Mouse (Mus musculus): ENCODE results near the gene B4galt4.

DNA sequence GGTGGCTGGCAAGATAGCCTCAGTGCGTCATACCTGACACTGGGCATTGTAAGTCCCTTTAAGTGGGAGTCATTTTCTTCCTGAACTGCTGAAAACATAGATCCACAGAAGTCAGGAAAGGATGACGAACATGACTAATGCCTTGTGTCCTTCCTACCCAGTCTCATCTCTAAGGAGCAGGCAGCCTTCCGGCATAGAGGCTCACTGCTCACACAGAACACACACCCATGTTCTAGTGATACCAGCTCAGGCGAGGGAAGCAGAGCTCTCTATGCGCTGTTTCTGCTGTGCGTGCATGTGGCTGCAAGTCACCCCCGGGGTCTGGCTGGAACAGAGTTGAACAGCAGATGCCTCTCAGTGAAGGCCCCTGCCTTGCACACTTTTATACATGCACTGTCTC is 43.2 kb downstream of the B4galt4 start:
- TF ChIP-seq NELFE (IDR thresholded peaks at IDR 0.05; ENCODE audit: low read depth, low read length) (no peak), CTCF (conservative IDR thresholded peaks at IDR 0.05 in 1 of 2, IDR thresholded peaks at IDR 0.05 in 1 of 2; ENCODE audit: low read depth in 2 of 2, low read length in 2 of 2) (no peak), ZC3H11A (IDR thresholded peaks at IDR 0.05; ENCODE audit: low read depth, low read length) (no peak), MAFK (IDR thresholded peaks at IDR 0.05; ENCODE audit: insufficient replicate concordance, low read length) (no peak), POLR2A (IDR thresholded peaks at IDR 0.05; ENCODE audit: low read depth, low read length) (no peak), EP300 (IDR thresholded peaks at IDR 0.05; ENCODE audit: low read length) (no peak), CHD1 (IDR thresholded peaks at IDR 0.05; ENCODE audit: low read depth, low read length) (no peak), USF1 (IDR thresholded peaks at IDR 0.05; ENCODE audit: low read depth, low read length) (no peak), CHD2 (IDR thresholded peaks at IDR 0.05; ENCODE audit: low read length) (no peak), UBTF (IDR thresholded peaks at IDR 0.05; ENCODE audit: low read depth, low read length) (no peak), MAZ (IDR thresholded peaks at IDR 0.05; ENCODE audit: low read depth, low read length) (no peak), POLR2AphosphoS2 (IDR thresholded peaks at IDR 0.05; ENCODE audit: low read depth, low read length) (no peak), ZNF384 (IDR thresholded peaks at IDR 0.05; ENCODE audit: low read depth, low read length) (no peak), NRF1 (IDR thresholded peaks at IDR 0.05; ENCODE audit: low read depth, low read length) (no peak)

Measured in CH12.LX (cell line).